Mouse (Mus musculus): ENCODE results near the gene Syngr1. TPM values are rescaled to one million over a fixed set of nuclear protein-coding genes. Genes with fewer than 3 reads are reported as not detected.

The Syngr1 gene
- total and polyA plus RNA-seq, 3 experiments: 9.7 to 14.8 (median 11.3) TPM

DNA sequence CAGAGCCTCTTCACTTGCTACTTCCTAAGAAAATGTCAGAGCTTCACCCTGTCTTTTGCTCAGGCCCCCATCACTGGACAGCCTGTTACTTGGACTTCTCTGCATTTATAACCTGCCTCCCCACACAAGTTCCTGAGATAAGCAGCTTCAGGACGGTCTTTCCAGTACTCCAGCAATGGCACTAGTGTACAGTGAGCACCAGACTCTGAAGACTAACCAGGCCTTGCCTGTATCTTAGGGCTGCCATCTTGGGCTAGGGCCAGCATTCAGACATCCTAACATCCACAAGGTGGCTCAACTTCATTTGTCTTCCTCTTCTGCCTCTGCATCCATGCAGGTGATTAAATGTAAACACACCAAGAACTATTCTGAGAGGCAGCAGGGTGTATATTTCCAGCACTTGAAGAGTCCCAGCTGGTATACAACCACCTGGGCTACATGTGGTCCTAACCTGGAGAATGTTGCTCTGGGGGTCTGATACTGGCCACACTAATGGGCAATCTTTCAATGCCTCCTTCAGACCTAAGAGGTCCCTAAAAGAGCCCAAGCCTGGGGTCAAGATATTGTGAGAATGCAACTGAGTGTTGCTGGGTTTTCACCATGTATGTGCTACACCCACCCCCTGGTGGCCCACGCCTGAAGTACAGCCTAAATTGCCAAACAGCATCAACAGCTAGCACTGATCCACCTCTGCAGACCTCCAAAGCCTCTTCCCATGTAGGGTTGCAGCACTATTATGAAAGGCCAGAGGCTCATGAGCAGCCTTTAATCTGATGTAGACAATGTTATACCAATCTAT is 14.6 kb upstream of the Syngr1 start (continued):
- TF ChIP-seq USF2 (conservative IDR thresholded peaks at IDR 0.05; ENCODE audit: low read depth, low read length): peak; percentile 4; the same call in 1 of the 2 replicates

DNA sequence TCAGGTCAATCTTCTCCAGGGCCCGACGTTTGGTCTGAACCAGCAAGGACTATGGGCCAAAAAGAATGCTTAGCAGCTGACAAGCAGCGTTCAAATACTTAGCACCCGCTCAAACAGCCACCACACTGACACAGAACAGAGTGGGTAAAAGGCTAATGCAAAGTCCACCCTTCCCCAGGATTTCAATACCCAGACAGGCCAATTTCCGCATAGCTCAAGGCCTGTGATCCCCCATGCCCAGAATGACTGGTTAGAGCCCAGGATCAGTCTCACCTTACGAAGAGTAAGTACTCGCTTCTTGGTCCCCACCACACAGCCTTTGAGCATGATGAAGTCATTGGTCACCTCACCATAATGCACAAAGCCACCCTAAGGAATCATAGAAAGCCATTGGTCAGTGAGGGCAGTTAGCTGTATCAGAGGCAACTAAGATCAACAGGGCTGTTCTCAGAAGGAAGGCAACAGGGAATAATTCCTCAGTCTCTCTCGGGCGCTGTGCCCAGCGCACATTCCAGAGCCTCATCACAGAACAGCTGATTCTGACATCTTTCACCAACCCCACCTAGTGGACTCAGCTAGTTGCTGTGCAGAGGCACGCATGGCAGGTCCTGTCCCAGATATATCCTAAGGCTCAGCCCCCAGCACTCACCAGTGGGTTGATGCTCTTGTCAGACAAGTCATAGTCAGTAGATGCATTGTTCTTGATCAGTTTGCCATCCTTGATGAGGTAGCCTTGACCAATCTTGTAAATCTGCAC is 12.9 kb upstream of the Syngr1 start:
- 0 out of 2 replicates have a peak, but pooled peaks have one; percentile 43 for TF ChIP-seq RCOR1 (conservative IDR thresholded peaks at IDR 0.05; ENCODE audit: low read depth, low read length)
- TF ChIP-seq MAFK (IDR thresholded peaks at IDR 0.05; ENCODE audit: insufficient replicate concordance, low read length): 0 out of 2 replicates have a peak, but pooled peaks have one; percentile 24
- TF ChIP-seq POLR2A (IDR thresholded peaks at IDR 0.05; ENCODE audit: low read depth, low read length): 0 out of 2 replicates have a peak, but pooled peaks have one; percentile 34
- TF ChIP-seq RAD21 (IDR thresholded peaks at IDR 0.05; ENCODE audit: low read depth, low read length): no peak
- TF ChIP-seq USF1 (IDR thresholded peaks at IDR 0.05; ENCODE audit: low read depth, low read length): no peak
- TF ChIP-seq POLR2AphosphoS2 (IDR thresholded peaks at IDR 0.05; ENCODE audit: low read depth, low read length): 0 out of 2 replicates have a peak, but pooled peaks have one; percentile 7
- peak; percentile 36; the same call in 1 of the 2 replicates for TF ChIP-seq ZMIZ1 (IDR thresholded peaks at IDR 0.05; ENCODE audit: low read depth, low read length)
- TF ChIP-seq CHD1 (IDR thresholded peaks at IDR 0.05; ENCODE audit: low read depth, low read length): no peak
- peak overlapping the region in 1 of 3 experiments; percentile 38 for H3K4me3 ChIP-seq (replicated peaks in 1 of 3; ENCODE audit: low read depth in 2 of 3, low read length in 2 of 3, poor library complexity in 1 of 3)
- no peak overlapping the region for H3K27ac ChIP-seq (ENCODE audit: insufficient read depth, low read depth)
- H3K4me2 ChIP-seq (ENCODE audit: insufficient read depth, low read depth, poor library complexity, severe bottlenecking): peak overlapping the region; percentile 42; the same call in 1 of the 2 replicates
- no peak overlapping the region for H3K9ac ChIP-seq (ENCODE audit: insufficient read depth, low read depth)
- no peaks in the 10 kb centered on the region for H3K27me3 ChIP-seq (replicated peaks)
- H3K9me3 ChIP-seq (replicated peaks; ENCODE audit: low read length): no peaks in the 10 kb centered on the region
- peaks cover 58 to 59% of the 10 kb centered on the region in 2 experiments for H3K36me3 ChIP-seq (replicated peaks in 1 of 2; ENCODE audit: control insufficient read depth in 1 of 2, insufficient read depth in 1 of 2, low read length in 1 of 2)
- in situ Hi-C loops (cut with MboI; ENCODE audit: low pct_ligation_motif_present, low pct_unique_long_range_greater_than_20kb, low sequenced_read_pairs): loop anchor here (5.0 kb wide), 1 partner anchor 126 kb away; no protein-coding TSS in a partner anchor
- H3K4me1 ChIP-seq (ENCODE audit: control insufficient read depth in 1 of 2, insufficient read depth in 2 of 2): peaks cover 11 to 49% of the 10 kb centered on the region in 2 experiments
- DNase-seq (ENCODE audit: extremely low read depth): no peak
- dilution Hi-C loops (cut with MboI; ENCODE audit: extremely low pct_ligation_motif_present, extremely low pct_unique_long_range_greater_than_20kb, low sequenced_read_pairs): no loop called here
- H3K79me2 ChIP-seq (replicated peaks; ENCODE audit: control insufficient read depth, extremely low read depth, insufficient read depth, poor library complexity, severe bottlenecking): peaks cover 35% of the 10 kb centered on the region

DNA sequence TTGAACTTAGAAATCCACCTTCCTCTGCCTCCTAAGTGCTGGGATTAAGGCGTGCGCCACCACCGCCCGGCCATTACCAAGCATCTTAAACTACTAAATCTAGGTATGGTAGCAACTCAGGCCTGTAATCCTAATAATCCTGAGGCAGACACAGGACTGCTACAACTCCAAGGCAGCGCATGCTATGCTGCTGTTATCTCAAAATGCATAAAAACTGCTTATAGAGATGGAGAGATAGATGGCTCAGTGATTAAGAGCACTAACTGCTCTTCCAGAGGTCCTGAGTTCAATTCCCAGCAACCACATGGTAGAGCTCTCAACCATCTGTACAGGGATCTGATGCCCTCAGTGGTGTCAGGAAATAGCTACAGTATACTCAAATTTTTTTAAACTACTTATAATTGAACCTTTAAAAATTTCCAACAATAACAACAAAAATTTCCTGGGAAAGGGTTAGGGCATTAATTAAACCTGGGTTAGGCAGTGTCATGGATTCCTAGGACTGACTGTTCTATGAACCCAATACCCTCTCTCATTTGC is 11.9 kb upstream of the Syngr1 start:
- no peaks in the 10 kb centered on the region for H3K9me3 ChIP-seq (replicated peaks; ENCODE audit: low read length)
- peaks cover 11 to 47% of the 10 kb centered on the region in 2 experiments for H3K4me1 ChIP-seq (ENCODE audit: control insufficient read depth in 1 of 2, insufficient read depth in 2 of 2)
- H3K79me2 ChIP-seq (replicated peaks; ENCODE audit: control insufficient read depth, extremely low read depth, insufficient read depth, poor library complexity, severe bottlenecking): peaks cover 35% of the 10 kb centered on the region
- no peak for DNase-seq (ENCODE audit: extremely low read depth)
- TF ChIP-seq ZMIZ1 (IDR thresholded peaks at IDR 0.05; ENCODE audit: low read depth, low read length) (peak; percentile 72; the same call in 1 of the 2 replicates), TCF12 (IDR thresholded peaks at IDR 0.05; ENCODE audit: low read depth, low read length) (no peak), HCFC1 (IDR thresholded peaks at IDR 0.05; ENCODE audit: low read depth, low read length) (no peak), UBTF (IDR thresholded peaks at IDR 0.05; ENCODE audit: low read depth, low read length) (no peak), CHD2 (IDR thresholded peaks at IDR 0.05; ENCODE audit: low read length) (0 out of 2 replicates have a peak, but pooled peaks have one; percentile 29), MXI1 (IDR thresholded peaks at IDR 0.05; ENCODE audit: low read depth, low read length) (no peak), CHD1 (IDR thresholded peaks at IDR 0.05; ENCODE audit: low read depth, low read length) (peak; percentile 63; the same call in 1 of the 2 replicates), EP300 (IDR thresholded peaks at IDR 0.05; ENCODE audit: low read length) (no peak), NRF1 (IDR thresholded peaks at IDR 0.05; ENCODE audit: low read depth, low read length) (no peak), POLR2AphosphoS2 (IDR thresholded peaks at IDR 0.05; ENCODE audit: low read depth, low read length) (no peak), SIN3A (IDR thresholded peaks at IDR 0.05; ENCODE audit: low read length) (0 out of 2 replicates have a peak, but pooled peaks have one; percentile 25), NELFE (IDR thresholded peaks at IDR 0.05; ENCODE audit: low read depth, low read length) (peak; percentile 20; the same call in 1 of the 2 replicates), MYC (IDR thresholded peaks at IDR 0.05; ENCODE audit: low read depth, low read length) (peak; percentile 21; the same call in 1 of the 2 replicates), ETS1 (conservative IDR thresholded peaks at IDR 0.05; ENCODE audit: low read depth, low read length) (no peak)
- H3K27me3 ChIP-seq (replicated peaks): no peaks in the 10 kb centered on the region
- peak overlapping the region in 2 of 3 experiments; percentile 31 to 70 for H3K4me3 ChIP-seq (replicated peaks in 1 of 3; ENCODE audit: low read depth in 2 of 3, low read length in 2 of 3, poor library complexity in 1 of 3)
- no peak overlapping the region for H3K27ac ChIP-seq (ENCODE audit: insufficient read depth, low read depth)
- in situ Hi-C loops (cut with MboI; ENCODE audit: low pct_ligation_motif_present, low pct_unique_long_range_greater_than_20kb, low sequenced_read_pairs) (loop anchor here (5.0 kb wide), 1 partner anchor 127 kb away; no protein-coding TSS in a partner anchor), dilution Hi-C loops (cut with MboI; ENCODE audit: extremely low pct_ligation_motif_present, extremely low pct_unique_long_range_greater_than_20kb, low sequenced_read_pairs) (no loop called here)
- peak overlapping the region; percentile 97 for H3K4me2 ChIP-seq (ENCODE audit: insufficient read depth, low read depth, poor library complexity, severe bottlenecking)
- H3K36me3 ChIP-seq (replicated peaks in 1 of 2; ENCODE audit: control insufficient read depth in 1 of 2, insufficient read depth in 1 of 2, low read length in 1 of 2): peaks cover 58 to 59% of the 10 kb centered on the region in 2 experiments
- H3K9ac ChIP-seq (ENCODE audit: insufficient read depth, low read depth): peak overlapping the region; percentile 83; the same call in 1 of the 2 replicates
